Mouse (Mus musculus): ENCODE measurements at regions not wholly inside any gene's neighbourhood (a gene's known extent, or its start where the extent isn't known, plus 50 kb on each side); places are given as distances from the start of the nearest gene placed in this dataset.

DNA sequence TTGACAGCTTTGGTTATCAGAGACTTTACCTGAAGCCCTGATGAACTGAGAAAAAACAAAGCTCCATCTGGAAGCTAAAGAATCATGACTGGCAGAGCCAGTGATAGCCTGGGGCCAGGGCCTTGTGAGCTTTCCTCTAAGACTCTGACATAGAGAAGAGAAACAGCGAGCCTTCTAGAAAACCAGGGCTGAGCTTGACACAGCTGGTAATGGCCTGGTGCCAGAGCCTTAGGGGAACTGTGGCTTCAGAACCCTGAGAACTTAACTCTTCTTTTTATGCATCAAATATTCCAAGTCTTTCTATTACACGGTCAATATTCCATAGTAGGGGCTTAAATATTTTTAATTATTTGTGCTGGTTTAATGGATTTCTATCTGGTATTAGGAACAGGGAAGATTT, 165.2 kb upstream of the Crygf start:
- no peak for TF ChIP-seq POLR2A (IDR thresholded peaks at IDR 0.05; ENCODE audit: low read depth, low read length)
- no peak for TF ChIP-seq CTCF (conservative IDR thresholded peaks at IDR 0.05; ENCODE audit: insufficient read depth, insufficient read length, low read depth, low read length)

Data from kidney, adult 2 months (tissue).